Mouse (Mus musculus) cortical plate, adult 2 months (tissue): ENCODE measurements around the gene Atp6v0a1.

Experiments used
- CTCF ChIP-seq: fragments of 200-500 bp; IDR thresholded peaks from 2 replicates; pipeline ENCODE4 v1.5.1; 2011; ENCODE audit warnings: mild to moderate bottlenecking, control low read depth, low read length; ENCODE audit not compliant: insufficient read depth; ENCODE audit errors: extremely low read depth
- POLR2A ChIP-seq: fragments of 200-500 bp; IDR thresholded peaks from 2 replicates; pipeline ENCODE4 v1.6.1; 2011; ENCODE audit warnings: mild to moderate bottlenecking, low read length, control low read depth; ENCODE audit not compliant: insufficient read depth; ENCODE audit errors: extremely low read depth

DNA sequence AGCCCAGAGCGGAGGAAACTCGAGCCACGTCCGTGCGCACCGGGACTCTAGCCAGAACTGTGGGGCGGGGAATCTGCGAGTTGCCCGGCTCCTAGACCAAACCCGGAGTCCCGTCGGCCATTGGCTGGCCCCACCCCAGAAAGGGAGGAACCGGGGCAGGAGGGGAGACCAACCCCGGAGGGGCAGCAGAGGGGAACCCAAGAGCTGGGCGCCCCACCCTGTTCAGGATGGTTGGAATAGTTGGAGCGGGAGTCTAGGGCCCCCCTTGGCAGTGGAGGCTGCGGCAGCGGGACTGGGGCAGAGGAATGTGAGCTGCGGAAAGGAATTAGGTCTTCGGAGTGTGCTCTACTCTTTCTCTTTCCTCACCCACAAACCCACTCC is 38.7 kb upstream of the Atp6v0a1 start, which contains the start of gene Cavin1:
- peak; percentile 53; the same call in 1 of the 2 replicates for TF ChIP-seq POLR2A
- TF ChIP-seq CTCF: no peak
